Mouse (Mus musculus) bone marrow macrophage, adult 2 months (primary cell): Measurements from ENCODE around the gene Rps12. TPM values are rescaled to one million over a fixed set of nuclear protein-coding genes. Genes with fewer than 3 reads are reported as not detected.

Experiments
- H3K27ac ChIP-seq: 2 replicates; pipeline ENCODE4 v1.5.1; 2012; ENCODE audit warnings: low read depth, low read length; ENCODE audit not compliant: insufficient read depth
- H3K4me1 ChIP-seq: 2 replicates; pipeline ENCODE4 v1.6.1; 2012; ENCODE audit warnings: low read length; ENCODE audit not compliant: control insufficient read depth, insufficient read depth
- H3K4me3 ChIP-seq: 2 replicates; pipeline ENCODE4 v1.5.1; 2012; ENCODE audit warnings: mild to moderate bottlenecking, low read length, moderate library complexity; ENCODE audit not compliant: insufficient read depth
- CTCF ChIP-seq: IDR thresholded peaks from 2 replicates; pipeline ENCODE4 v1.5.1; 2012; ENCODE audit warnings: low read depth, mild to moderate bottlenecking, low read length, moderate library complexity
- POLR2A ChIP-seq: IDR thresholded peaks from 2 replicates; pipeline ENCODE4 v1.6.1; 2012; ENCODE audit warnings: mild to moderate bottlenecking, low read depth, low read length, borderline replicate concordance
- polyA plus RNA-seq: library from polyadenylated mRNA; stranded (reverse); fragments of >200 nt; gene quantifications from 2 replicates; pipeline ENCODE4 v1.2.4, GENCODE M21; 2012; ENCODE audit not compliant: missing spikeins, insufficient read depth, insufficient read length

Gene Rps12
- 182 and 264 TPM in 2 replicates for polyA plus RNA-seq

DNA sequence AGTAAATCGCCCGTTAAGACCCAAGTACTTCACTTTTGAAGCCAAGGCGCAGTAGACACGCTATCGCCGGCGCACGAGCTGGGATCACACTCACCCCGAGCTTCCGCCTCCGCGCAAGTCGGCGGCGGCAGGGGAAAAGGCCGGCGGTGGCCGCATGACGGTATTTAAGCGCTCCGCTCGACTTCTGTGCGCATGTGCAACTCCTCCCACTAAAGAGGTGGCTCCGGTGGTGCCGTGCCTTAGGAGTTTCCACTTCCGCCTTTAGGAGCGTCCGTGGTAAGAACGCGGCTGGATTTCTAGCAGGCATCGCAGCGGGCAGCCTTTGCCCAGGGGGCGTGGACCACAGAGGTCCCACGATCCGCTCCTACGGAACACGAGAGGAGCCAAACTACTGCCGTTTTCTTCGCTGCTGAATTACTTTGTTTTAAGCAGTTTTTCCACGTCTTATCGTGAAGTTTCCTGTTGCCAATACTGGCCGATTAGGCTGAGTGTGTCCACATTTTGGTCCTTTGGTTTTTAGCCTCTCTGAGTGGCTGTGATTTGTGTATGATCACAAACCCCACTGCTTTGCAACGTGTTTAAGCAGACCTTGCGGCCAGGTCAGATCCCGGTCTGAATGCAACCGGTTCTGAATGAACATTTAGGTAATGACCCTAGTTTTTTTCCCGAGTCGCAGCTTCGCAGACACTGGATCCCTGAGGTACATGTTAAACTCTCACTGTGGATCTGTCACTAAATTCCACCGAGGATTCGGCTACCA lies at the start of gene Rps12:
Gene Rps12 (minus strand): TSS at position 214 of the 760 bp plus-strand sequence.
- TF ChIP-seq CTCF (no peak), POLR2A (peak; percentile 92)
- H3K4me1 ChIP-seq: peaks cover 9% of the 10 kb centered on the region
- peak within 1 kb of the TSS; percentile 88 for H3K4me3 ChIP-seq
- peak within 1 kb of the TSS; percentile 91 for H3K27ac ChIP-seq

DNA sequence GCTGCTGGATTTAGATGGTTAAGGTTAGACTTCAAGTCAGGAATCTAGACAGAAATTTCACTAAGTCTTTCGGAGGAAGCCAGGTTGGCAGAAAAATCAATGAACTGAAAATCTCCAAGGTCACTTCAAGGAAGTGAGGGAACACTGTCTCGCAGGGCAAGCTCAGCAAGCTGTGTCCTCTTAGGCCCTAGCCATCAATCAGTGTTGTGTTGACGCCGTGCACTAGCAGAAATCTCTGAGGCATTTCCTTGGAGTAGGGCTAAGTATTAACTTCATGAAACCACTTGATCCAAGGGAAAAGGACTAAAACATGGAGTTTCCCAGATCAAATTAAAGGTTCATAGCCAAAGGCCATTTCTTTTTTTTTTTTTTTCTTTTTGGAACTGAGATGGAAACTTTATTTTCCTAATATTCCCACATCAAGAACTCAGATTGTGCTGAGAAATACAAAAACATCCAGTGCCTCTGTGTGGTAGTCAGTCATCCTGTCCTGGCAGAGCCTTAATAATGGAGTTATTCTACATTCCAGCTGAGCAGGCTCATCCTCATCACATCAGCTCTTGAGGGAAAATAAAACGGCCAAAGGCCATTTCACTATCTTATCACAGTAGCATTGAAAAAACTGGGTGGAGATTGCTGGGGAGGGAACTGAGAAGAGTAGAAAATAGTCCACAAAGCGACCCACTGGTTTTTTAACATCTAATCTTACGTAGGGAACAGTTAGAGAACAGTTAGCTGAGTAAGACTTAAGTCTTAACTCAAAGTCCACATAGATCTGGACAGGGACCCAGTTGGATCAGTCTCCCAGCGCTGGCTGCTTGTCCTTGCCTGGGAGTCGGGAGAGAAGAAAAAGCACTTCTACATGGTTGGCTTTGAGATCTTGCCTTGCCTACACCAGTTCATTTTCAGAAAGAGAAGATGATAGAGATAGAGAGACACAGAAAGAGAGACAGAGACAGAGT lies 49.2 kb upstream of the Rps12 start:
- H3K4me3 ChIP-seq: no peak overlapping the region
- no peak overlapping the region for H3K27ac ChIP-seq
- TF ChIP-seq POLR2A: no peak
- TF ChIP-seq CTCF: no peak
- H3K4me1 ChIP-seq: peaks cover 10% of the 10 kb centered on the region

DNA sequence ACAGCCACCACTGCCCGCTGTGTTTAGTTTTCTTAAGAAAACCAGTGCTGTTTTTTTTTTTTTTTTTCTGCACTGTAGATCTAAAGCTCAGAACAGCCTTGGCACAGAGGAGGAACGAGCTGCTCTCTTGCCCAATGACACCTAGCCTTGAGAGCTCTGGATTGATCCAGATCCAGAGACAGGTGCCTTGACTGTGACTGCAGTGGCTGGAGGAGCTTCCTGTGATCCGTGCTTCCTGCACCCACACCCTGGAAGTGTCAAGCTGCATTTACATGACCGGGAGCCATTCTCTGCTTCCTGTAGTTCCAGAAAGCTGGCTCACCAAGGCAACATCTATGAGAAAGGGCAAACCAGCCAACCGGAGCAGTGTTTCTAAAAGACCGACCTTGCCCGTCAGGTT lies 39.4 kb upstream of the Rps12 start:
- Histone ChIP-seq H3K4me3 (no peak overlapping the region), H3K27ac (no peak overlapping the region), H3K4me1 (no peaks in the 10 kb centered on the region)
- TF ChIP-seq POLR2A (no peak), CTCF (no peak)

DNA sequence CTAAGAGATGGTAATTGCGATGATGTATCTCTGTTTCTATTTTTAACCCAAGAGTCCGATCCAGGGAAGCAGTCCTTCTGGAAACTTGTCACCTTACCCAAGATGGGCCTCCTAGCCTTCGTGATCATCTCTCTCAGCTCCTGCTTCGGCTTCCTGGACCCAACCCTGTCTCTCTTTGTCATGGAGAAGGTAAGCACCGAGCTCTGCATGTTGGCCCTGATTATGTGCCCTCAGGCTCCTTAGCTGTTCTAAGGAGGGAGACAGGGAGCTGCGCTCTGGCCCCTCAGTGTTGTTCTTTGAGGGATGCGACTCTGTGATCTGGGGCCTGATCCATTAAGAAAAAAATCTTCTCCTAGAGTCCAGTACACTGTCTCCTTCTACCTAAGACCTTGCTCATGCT lies 29.2 kb upstream of the Rps12 start:
- H3K27ac ChIP-seq: no peak overlapping the region
- no peaks in the 10 kb centered on the region for H3K4me1 ChIP-seq
- no peak for TF ChIP-seq POLR2A
- TF ChIP-seq CTCF: no peak
- H3K4me3 ChIP-seq: no peak overlapping the region

DNA sequence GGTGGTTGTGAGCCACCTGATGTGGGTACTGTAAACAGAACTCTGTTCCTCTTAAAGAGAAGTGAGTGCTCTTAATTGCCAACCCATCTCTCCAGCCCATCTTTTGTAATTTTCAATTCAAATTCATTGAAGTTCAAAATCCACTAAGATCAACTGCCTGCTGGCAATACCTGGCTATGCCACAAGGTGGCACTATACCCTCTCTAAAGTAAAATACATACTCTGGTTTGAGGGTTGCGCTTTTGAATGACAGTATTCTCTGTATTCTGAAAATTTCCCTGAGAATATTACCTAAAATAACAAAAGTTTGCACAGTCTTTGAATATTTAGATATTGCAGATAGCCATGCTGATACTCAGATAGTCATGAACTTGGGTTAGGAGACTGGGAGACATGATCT lies 28.1 kb upstream of the Rps12 start:
- Histone ChIP-seq H3K4me3 (no peak overlapping the region), H3K4me1 (no peaks in the 10 kb centered on the region), H3K27ac (no peak overlapping the region)
- TF ChIP-seq CTCF: no peak
- TF ChIP-seq POLR2A: no peak

DNA sequence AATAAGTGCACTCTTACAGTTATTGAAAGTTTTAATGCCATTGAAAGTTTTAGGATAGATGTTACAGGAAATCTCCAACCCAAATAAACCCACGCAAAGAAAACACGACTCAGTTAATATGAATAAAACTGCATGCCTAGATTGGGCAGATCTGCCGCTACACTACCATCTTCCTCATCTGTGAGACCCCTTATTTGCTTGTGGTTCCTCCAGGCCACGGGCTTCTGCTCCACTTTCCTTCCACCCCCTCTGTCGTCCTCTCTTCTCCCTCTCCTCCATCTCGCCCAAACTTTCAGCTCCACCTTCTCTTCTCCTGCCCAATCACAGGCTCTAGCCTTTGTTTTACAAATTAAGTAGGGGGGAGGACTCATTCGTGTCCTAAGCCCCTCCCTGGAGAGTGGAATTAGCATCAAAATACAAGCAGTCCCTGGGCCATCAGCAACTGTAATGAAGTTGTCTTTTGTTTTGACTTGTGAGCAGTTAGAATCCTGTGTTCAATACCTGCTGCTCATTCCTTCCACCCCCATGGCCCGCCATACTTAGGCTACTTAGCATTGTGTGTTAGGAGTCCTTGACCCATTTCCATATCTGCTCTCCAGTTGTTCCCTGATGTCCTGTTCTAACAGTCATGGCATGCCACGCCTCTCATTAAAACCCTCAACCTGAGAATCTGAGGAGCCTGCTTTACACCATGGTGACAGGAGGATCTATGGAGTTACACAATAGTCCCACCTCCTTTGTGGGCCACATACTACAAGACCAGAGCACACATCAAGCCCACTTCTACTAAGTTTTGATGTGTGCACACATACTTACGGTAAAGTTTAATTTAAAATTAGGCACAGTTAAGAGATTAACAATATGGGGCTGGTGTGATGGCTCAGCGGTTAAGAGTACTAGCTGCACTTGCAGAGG lies 26.0 kb upstream of the Rps12 start:
- Histone ChIP-seq H3K4me1 (no peaks in the 10 kb centered on the region), H3K4me3 (no peak overlapping the region), H3K27ac (no peak overlapping the region)
- TF ChIP-seq CTCF (no peak), POLR2A (no peak)

DNA sequence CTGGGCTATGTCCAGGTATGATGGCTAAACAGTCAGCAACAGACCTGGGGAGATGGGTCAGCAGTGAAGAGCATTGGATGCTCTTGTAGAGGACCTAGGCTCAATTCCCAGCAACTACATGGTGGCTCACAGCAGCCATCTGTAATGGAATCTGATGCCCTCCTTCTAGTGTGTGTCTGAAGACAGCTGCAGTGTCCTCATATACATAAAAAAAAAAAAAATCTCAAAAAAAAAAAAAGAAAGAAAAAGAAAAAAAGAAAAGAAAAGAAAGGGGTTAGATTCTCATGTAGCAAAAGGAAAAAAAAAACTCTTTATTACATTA lies 25.3 kb upstream of the Rps12 start:
- H3K27ac ChIP-seq: no peak overlapping the region
- no peaks in the 10 kb centered on the region for H3K4me1 ChIP-seq
- H3K4me3 ChIP-seq: no peak overlapping the region
- no peak for TF ChIP-seq POLR2A
- TF ChIP-seq CTCF: peak; percentile 47; the same call in 1 of the 2 replicates

DNA sequence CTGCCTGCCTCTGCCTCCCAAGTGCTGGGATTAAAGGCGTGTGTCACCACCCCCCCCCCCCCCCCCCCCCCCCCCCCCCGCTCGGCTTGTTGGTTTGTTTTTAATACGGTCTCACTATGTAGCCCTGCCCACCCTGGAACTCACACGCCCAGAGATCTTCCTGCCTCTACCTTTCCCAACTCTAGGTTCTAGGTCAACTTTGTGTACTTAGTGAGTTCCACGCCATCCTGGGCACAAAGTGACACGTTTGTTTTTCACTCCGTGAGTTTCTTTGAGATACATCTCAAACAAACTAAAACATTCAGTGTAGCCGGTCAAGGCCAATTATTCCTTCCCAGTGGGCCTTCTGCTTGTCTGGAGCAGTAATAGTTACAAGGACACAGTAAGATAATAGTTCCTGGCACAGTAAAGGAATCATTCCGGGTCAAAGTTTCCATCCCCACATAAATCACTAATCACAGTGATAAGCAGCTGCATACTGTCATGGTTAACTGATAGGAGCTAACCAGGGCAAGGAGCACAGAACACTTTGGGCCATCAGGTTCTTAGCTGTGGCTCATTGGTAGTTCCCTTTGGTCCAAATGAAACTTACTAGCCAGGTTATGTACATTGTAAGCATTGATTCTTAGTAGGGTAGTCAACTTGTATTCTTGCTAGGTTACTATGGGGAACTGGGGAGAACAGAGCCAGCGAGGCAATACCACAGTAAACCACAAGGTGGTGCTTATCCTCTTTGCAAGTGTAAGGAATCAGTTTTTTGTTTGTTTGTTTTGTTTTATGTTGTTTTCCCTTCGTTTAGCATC lies 24.8 kb upstream of the Rps12 start:
- TF ChIP-seq POLR2A (no peak), CTCF (no peak)
- Histone ChIP-seq H3K4me1 (no peaks in the 10 kb centered on the region), H3K27ac (no peak overlapping the region), H3K4me3 (no peak overlapping the region)
